Mouse (Mus musculus) kidney, postnatal 0 days (tissue): ENCODE measurements around the gene Pbld2. TPM values are rescaled to one million over a fixed set of nuclear protein-coding genes. Genes with fewer than 3 reads are reported as not detected.
"Not testable (repeated sequence)": the region's sequence is repeated elsewhere in the genome, so short reads cannot be mapped to it uniquely, and the experiment has no call there.

ENCODE experiments used
- ATAC-seq: fragments of 200-750 bp; cut with Nextera tagmentation; replicated peaks from 2 replicates; pipeline ENCODE4 v1.8.0; 2017; ENCODE audit warnings: low read depth, moderate number of reproducible peaks, moderate TSS enrichment, moderate library complexity; ENCODE audit not compliant: low FRiP score
- DNase-seq: peaks from one replicate; pipeline ENCODE4 v3.0.0-alpha.2; 2016; ENCODE audit warnings: low spot score
- H3K27ac ChIP-seq: fragments of 300-500 bp; sonication (generic); 2 replicates; pipeline ENCODE4 v1.5.1; 2014; ENCODE audit warnings: mild to moderate bottlenecking
- H3K27me3 ChIP-seq: fragments of 300-500 bp; sonication (generic); 2 replicates; pipeline ENCODE4 v1.6.1; 2014; ENCODE audit warnings: low read length, mixed read lengths; ENCODE audit not compliant: insufficient read depth
- H3K36me3 ChIP-seq: fragments of 300-500 bp; sonication (generic); 2 replicates; pipeline ENCODE4 v1.6.1; 2014; ENCODE audit warnings: low read length, mixed read lengths; ENCODE audit not compliant: insufficient read depth
- H3K4me1 ChIP-seq: fragments of 300-500 bp; sonication (generic); replicated peaks from 2 replicates; pipeline ENCODE4 v1.6.1; 2014; ENCODE audit warnings: antibody characterized with exemption, low read length, mixed read lengths; ENCODE audit not compliant: insufficient read depth
- H3K4me2 ChIP-seq: fragments of 300-500 bp; sonication (generic); 2 replicates; pipeline ENCODE4 v1.6.1; 2014; ENCODE audit warnings: mild to moderate bottlenecking, low read length, moderate library complexity, mixed read lengths
- H3K4me3 ChIP-seq: fragments of 300-500 bp; sonication (generic); replicated peaks from 2 replicates; pipeline ENCODE4 v1.5.1; 2014; ENCODE audit warnings: low read depth, low read length
- H3K9ac ChIP-seq: fragments of 300-500 bp; sonication (generic); 2 replicates; pipeline ENCODE4 v1.6.1; 2014; ENCODE audit warnings: low read depth, low read length
- H3K9me3 ChIP-seq: fragments of 300-500 bp; sonication (generic); replicated peaks from 2 replicates; pipeline ENCODE4 v1.6.1; 2016; ENCODE audit warnings: low read length, inconsistent platforms, mixed read lengths
- CTCF ChIP-seq: IDR thresholded peaks from 2 replicates; pipeline ENCODE4 v1.5.1; 2016; ENCODE audit warnings: antibody characterized with exemption, low read depth, mild to moderate bottlenecking, moderate library complexity
- WGBS: fragments of 180-500 bp; shearing (Covaris S2); extraction: QIAGEN DNeasy Blood & Tissue Kit; methylation state at CpG from one replicate; pipeline ENCODE4 v1.1.7; 2014; 5-methylcytosine and 5-hydroxymethylcytosine counted together
- polyA plus RNA-seq: library from polyadenylated mRNA; unstranded; fragments of >200 nt; fragmentation: Nextera tagmentation; extraction: Ambion mirVana; gene quantifications from 2 replicates; pipeline ENCODE4 v1.2.1, GENCODE M21; 2015

The Pbld2 gene
- polyA plus RNA-seq, 1 experiment from 2014 or later = 11.6 TPM

DNA sequence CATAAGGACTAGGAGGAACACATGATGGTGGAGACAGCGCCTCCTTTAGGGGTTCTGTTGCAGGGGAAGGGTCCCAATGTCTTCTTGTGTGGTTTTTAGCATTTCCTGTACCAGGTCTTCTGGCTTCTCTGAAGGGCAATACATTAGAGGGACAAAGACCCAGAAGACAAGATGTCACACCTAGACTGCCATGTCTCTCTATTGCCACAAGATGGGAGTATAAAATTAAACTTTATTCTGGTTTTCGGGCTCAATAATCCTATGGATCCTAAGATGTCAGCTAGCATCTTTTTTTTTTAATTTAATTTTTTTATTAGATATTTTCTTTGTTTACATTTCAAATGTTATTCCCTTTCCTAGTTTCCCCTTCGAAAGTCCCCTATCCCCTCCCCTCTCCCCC is 19.0 kb downstream of the Pbld2 start:
- Histone ChIP-seq H3K27me3 (no peaks in the 10 kb centered on the region), H3K9ac (no peak overlapping the region), H3K4me1 (no peaks in the 10 kb centered on the region), H3K4me2 (no peak overlapping the region), H3K9me3 (no peaks in the 10 kb centered on the region), H3K27ac (no peak overlapping the region), H3K4me3 (no peak overlapping the region), H3K36me3 (no peaks in the 10 kb centered on the region)
- no peak for ATAC-seq
- peak; percentile 61 for TF ChIP-seq CTCF
- DNase-seq = no peak
- 66% methylated on average over 3 of the region's 3 CpGs for WGBS

DNA sequence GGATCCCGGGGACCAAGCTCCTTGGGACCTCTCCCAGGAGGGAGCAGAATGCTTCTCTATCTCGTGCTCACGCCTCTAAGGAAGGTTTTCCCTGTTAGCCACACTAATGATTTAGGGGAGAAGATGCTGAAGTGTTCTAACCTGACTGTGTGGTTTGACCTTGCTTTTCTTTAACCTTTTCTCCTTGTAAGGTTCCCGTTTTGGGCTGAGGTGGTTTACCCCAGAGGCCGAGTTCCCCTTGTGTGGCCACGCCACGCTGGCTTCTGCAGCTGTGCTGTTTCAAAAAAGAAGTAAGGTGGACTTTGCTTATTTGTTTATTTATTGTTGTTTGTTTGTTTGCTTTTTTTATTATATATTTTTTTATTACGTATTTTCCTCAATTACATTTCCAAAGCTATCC is 23.6 kb downstream of the Pbld2 start:
- no peaks in the 10 kb centered on the region for H3K27me3 ChIP-seq
- no peak overlapping the region for H3K4me3 ChIP-seq
- no peaks in the 10 kb centered on the region for H3K9me3 ChIP-seq
- no peak for TF ChIP-seq CTCF
- no peaks in the 10 kb centered on the region for H3K4me1 ChIP-seq
- no peak overlapping the region for H3K4me2 ChIP-seq
- no peaks in the 10 kb centered on the region for H3K36me3 ChIP-seq
- DNase-seq (no peak), ATAC-seq (no peak)
- no peak overlapping the region for H3K9ac ChIP-seq
- WGBS = 88% methylated on average over 8 of the region's 8 CpGs
- no peak overlapping the region for H3K27ac ChIP-seq

DNA sequence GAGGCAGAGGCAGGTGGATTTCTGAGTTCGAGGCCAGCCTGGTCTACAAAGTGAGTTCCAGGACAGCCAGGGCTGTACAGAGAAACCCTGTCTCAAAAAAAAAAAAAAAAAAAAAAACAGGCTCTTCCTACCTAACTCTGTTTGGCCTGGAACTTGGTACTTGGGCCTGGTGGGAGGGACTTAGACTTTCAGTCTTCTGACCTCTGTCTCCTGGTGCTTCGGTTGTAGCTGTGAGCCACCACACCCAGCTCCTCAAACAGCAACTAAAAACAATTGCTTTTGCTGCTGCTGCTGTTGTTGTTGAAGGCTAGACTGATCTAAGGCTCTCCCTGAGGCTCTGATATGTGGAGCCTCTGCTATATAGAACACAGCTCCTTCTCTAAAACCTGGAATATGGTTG is 25.0 kb downstream of the Pbld2 start:
- no peak for TF ChIP-seq CTCF
- Histone ChIP-seq H3K4me3 (no peak overlapping the region), H3K36me3 (no peaks in the 10 kb centered on the region), H3K4me2 (no peak overlapping the region), H3K4me1 (no peaks in the 10 kb centered on the region), H3K27ac (no peak overlapping the region), H3K9ac (no peak overlapping the region), H3K9me3 (no peaks in the 10 kb centered on the region), H3K27me3 (no peaks in the 10 kb centered on the region)
- no peak for DNase-seq
- 69% methylated on average over 1 of the region's 2 CpGs for WGBS
- no peak for ATAC-seq

GRCm38 (mm10) chr10:63051267-63051666 is 27.2 kb downstream of the Pbld2 start:
- H3K4me1 ChIP-seq = no peaks in the 10 kb centered on the region
- H3K9me3 ChIP-seq = no peaks in the 10 kb centered on the region
- no peak for TF ChIP-seq CTCF
- H3K9ac ChIP-seq = no peak overlapping the region
- 73% methylated on average over 7 of the region's 7 CpGs for WGBS
- no peak for DNase-seq
- H3K4me3 ChIP-seq = no peak overlapping the region
- no peak overlapping the region for H3K4me2 ChIP-seq
- H3K27me3 ChIP-seq = no peaks in the 10 kb centered on the region
- no peak for ATAC-seq
- no peaks in the 10 kb centered on the region for H3K36me3 ChIP-seq
- H3K27ac ChIP-seq = no peak overlapping the region

DNA sequence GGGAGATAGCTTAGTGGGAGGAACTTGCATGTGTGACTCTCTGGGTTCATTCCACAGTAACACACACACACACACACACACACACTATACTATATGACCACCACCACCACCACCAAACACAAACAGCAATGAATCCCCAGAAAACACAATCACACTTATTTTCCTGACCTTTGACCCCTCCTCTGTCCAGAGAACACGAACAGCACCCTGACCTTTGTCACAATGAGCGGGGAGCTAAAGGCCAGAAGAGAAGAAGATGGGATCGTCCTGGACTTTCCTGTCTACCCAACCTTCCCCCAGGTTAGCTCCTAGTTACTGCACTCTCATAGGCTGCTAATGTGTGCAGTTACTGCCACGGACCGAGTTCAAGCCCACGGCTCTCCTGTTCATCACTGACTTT is 27.9 kb downstream of the Pbld2 start:
- Histone ChIP-seq H3K4me1 (no peaks in the 10 kb centered on the region), H3K9ac (no peak overlapping the region), H3K36me3 (no peaks in the 10 kb centered on the region), H3K9me3 (no peaks in the 10 kb centered on the region), H3K4me2 (no peak overlapping the region), H3K4me3 (no peak overlapping the region), H3K27ac (no peak overlapping the region), H3K27me3 (no peaks in the 10 kb centered on the region)
- 80% methylated on average over 6 of the region's 6 CpGs for WGBS
- ATAC-seq (no peak), DNase-seq (no peak)
- no peak for TF ChIP-seq CTCF

GRCm38 (mm10) chr10:63053007-63053406 is 28.9 kb downstream of the Pbld2 start:
- H3K4me1 ChIP-seq = no peaks in the 10 kb centered on the region
- no peak overlapping the region for H3K27ac ChIP-seq
- H3K4me3 ChIP-seq = no peak overlapping the region
- H3K36me3 ChIP-seq = no peaks in the 10 kb centered on the region
- no peak overlapping the region for H3K9ac ChIP-seq
- ATAC-seq (no peak), DNase-seq (no peak)
- H3K9me3 ChIP-seq = no peaks in the 10 kb centered on the region
- TF ChIP-seq CTCF = no peak
- WGBS = 68% methylated on average over 6 of the region's 6 CpGs
- no peak overlapping the region for H3K4me2 ChIP-seq
- H3K27me3 ChIP-seq = no peaks in the 10 kb centered on the region

DNA sequence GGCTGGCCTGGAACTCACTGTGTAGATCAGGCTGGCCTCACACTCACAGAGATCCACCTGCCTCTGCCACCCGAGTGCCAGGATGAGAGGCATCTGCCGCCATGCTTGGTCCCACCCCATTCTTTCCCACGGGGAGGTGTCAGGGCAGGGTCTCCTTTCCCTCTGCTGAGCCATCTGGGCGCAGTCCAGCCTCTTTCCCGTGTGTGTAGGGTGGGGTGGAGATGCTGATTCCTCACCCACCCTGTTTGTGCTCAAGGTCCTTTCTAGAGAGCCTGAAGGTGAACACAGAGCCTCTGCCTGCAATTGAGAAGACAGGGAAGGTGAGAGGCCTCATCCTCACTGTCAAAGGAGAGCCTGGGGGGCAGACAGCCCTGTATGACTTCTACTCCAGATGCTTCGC is 30.0 kb downstream of the Pbld2 start:
- WGBS = 86% methylated on average over 6 of the region's 6 CpGs
- not testable (repeated sequence) for DNase-seq, H3K9me3 ChIP-seq, H3K36me3 ChIP-seq, H3K27me3 ChIP-seq, H3K9ac ChIP-seq, ATAC-seq, H3K27ac ChIP-seq, H3K4me3 ChIP-seq, H3K4me2 ChIP-seq, H3K4me1 ChIP-seq
